Mouse (Mus musculus) kidney, postnatal 10 days (tissue): Measurements from ENCODE around the gene Ucp2.
A peak's percentile ranks its signal among the peaks of the same experiment; 100 is the strongest.

Experiments used
- DNase-seq: peaks from one replicate; pipeline ENCODE4 v3.0.0; 2021; ENCODE audit warnings: mixed read lengths

Gene Ucp2

DNA sequence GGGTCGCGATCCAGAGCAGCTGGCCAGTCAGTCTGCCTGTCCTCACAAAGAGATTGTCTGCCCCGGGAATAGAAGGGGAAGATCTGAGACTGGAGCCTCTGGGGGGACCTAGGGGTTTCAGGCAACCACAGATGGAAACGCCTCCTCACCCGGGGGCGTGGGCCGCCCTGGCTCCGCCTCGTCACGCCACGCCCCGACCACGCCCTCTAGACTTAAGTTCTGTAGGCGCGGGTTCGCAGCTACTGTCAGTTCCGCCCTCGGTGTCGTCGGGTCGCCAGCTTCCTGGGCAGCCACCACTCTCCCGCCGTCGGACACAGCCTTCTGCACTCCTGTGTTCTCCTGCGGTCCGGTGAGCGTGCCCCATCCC is at the start of gene Ucp2:
Gene Ucp2, plus strand, starts transcription at position 221 of the 367 bp plus-strand sequence.
- DNase-seq = peak; percentile 92

DNA sequence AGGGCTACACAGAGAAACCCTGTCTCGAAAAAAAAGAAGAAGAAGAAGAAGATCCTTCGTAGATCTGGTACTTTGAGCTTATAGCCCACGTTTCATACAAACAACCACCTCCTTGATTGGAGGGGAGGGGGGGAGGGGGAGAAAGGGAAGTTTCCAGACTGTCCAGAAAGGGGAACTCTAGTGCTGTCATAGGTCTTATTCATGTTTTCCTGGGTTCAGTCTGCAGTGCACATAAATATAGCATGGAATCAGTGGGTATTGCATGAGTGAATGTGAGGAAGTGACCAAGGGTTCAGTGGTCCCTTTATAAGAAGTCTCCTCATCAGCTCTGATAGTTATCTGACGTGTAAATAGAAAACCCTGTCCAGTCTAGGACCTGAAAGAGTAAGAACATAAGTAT is 49.4 kb upstream of the Ucp2 start:
- no peak for DNase-seq

DNA sequence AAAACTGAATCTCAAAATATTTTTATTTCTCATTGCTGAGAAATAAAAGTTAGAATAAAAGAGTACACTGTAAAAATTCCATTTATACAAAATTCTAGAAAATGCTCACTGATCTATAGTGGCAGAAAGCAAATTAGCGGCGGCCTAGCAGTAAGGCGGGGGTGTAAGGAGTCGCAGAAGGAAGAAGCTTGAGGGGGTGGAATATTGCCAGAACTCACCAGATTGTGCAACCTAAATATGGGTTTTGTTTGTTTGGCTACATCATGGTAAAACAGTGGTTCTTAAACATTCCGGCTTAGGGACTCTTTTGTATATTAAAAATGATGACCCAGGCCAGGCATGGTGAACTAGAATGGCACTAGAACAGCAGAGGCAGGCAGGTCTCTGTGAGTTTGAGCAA is 46.9 kb upstream of the Ucp2 start:
- no peak for DNase-seq

DNA sequence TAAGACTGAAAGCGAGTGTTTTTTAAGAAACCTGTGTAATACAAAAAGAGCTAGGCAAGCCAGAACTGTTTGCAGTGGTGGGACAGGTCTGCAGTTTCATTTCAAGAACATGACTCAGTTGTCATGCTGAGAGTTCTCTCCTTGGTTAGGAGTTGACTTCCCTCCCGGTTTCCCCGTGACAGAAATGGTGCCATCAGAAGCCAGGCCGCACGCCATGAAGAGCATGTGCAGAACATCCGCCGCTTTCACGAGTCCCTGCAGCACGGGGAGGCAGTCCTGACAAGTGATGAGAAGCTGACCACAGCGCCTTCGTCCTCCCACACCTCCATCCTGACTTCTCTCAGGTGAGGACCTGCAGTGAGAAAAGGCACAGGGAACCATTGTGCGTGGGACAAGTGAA is 44.6 kb upstream of the Ucp2 start:
- no peak for DNase-seq

DNA sequence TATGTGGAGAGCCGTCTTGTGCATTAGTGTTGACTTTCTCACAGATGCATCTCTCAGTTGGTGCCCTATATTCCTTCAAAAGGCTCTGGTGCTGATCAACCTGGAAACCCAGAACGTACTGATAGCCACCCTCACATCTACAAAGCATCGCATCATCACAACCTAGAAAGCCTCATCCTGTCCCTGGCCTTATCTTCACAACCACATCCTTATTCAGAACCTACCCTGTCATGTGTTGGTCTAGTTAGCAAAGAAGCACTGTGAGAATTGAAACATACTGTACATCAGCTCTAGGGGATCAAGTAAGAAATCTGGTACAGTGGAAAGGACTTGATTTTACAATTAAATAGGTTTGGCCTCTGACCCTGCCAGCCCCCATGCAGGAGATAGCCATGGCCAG is 44.2 kb upstream of the Ucp2 start:
- DNase-seq = no peak

DNA sequence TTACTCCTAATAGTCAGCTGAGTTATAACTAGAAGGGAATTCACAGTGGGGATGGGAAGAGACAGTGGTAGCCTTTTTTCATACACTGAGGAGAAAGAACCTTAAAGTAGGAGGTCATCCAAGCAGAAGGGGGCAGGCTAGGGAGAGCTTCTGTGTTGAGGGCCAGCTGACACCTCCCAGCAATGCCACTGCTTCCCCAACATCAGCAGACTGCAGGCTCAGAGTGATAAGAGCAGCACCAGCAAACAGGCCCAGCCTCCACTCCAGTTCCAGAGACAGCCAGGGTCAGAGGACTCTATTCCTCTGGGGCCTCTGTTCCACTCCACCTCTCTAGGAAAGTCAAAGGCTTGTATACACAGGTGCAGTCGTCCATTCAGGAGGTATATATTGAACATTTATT is 35.0 kb upstream of the Ucp2 start:
- DNase-seq = no peak

DNA sequence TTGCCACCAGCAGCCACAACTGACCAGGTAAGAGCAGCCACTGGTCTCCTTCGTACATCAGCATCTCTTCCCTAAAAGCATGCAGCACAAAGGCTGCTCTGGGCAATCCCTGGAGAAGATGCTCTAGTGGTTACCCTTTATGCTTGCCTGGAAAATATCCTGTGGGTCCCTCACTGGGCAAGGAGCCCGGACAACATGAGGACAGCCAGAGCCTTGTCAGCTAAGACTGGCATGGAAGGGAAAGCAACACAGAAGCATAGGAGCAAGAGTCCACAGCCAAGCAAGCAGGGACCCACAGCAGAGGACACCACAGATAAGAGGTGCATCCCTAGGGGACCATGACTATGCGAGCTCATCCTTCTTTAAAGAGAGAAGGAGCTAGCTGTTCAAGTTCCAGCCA is 33.3 kb upstream of the Ucp2 start:
- no peak for DNase-seq

DNA sequence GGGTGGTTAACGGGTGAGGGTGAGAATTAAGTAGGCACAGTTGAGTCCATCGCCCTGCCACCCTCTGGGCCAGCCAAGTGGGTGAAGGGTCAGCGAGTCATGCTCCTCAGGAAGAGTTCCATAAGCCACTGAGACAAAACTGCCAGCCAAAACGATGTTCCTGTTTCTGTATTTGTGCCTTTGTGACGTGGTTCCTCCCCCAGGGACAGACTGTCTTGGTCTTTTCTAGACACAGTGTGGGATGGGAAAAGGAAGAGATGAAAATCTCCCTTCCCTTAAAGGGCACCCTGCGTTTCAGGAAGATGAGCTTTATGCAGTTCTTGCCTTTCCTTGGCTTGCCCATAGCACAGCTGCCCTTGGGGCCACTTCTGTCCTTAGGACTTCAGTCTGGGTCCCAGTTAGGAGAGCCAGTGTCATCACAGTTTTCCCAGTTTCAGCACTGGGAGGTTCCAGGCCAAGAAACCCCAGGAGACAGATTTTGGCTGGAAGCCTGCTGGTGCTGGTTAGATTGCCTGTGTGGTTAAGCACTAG is 31.5 kb upstream of the Ucp2 start:
- DNase-seq = peak; percentile 72

DNA sequence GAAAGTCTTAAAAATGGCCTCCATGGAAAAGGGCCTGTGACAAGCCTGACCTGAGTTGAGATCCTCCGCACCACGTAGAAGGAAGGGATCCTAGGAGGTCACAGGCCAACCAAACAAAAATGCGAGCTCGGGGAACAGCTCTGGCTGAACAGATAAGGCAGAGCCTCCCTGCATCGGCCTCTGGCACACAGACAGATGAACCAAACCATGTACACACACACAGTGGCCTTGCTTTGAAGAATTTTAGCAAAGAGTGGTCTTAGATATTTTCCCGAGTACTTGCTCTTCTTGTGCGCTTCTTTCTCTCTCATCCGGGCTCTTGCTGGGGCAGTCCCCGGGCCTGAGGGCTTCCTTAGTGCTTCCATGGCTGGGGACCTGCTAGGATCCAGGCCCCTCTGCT is 29.9 kb upstream of the Ucp2 start:
- DNase-seq = no peak

DNA sequence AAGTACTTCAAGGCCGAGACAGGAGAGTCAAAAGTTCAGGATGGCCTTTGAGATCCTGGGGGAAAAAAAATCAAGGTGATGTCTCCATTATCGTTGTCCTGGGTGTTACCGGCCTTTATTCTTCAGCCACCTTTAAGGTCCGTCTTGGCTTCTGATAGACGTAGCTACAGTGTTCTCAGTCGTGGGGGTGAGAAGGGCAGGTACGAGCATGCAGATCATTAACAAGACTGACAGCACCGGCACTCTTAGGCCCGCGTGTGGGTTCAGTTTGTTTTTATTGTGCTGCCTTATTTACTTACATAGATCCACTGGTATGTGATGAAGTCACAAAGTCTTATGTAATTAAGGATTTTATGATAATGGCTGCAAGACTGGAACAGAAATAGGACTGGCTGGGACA is 29.4 kb upstream of the Ucp2 start:
- peak; percentile 36 for DNase-seq

DNA sequence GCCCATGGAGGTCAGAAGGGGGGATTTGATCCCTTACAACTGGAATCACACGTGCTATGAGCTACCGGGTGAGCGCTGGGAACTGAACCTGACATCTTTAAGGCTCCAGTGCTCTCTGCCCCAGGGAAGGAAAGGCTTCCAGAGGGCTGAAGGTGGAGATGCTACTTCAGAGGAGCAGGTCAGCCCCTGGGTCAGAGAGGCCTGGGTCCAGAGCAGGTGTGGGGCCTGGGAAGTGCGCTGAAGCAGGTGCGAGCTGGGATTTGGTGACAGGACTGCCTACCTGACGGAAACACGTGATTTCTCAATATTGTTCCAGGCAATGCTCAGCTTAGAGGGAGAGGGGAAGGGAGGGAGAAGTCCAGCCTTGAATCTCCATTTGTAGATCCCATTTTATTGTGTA is 28.9 kb upstream of the Ucp2 start:
- no peak for DNase-seq

DNA sequence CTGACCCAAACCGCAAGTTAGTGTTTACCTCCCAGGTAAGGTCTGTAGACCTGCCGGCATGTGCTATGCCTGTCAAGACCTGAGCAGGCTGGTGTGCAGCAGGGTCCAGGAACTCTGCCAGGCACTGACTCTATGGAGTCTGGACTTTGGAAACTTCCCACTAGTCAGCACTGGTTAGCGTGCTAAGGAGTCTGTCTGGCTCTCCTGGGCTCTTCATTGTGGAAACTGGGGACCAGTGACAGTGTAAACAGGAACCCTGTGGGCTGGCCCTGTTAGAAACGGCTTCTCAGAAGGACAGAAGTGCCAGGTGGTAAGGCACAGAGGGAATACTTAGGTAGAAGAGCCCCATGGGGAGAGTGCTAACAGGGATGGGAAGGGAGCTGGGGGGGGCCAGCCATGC is 27.9 kb upstream of the Ucp2 start:
- DNase-seq = peak; percentile 74

DNA sequence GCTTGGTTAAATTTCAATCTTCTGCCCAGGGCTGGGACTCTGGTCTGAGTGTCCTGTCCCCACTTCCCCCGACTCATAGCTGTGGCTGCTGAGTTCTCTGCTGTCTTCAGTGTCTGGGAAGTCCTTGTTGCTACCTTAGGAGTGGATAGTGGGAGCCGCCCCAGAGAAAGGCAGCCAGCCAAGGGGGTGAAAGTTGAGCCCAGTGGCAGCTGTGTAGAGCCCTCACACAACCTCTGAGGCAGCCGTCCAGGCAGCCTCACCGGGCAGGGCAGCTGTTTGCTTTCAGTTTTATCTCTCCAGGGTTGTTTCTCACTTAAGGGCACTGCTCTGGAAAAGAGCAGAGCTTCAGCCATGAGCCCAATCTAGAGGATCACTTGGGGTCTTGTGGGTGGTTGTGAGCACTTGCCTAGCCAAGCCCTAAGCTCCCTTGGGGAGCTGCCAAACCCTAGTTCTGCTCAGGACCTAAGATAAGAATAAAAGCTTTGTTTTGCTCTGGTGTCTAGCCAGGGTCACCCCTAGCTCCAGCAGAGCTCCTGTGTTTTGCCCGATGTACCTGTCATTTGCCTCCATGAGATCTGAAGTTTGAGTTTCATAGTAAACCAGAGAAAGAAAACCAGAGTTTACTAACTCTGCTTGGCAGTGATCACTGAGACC is 27.4 kb upstream of the Ucp2 start:
- peak; percentile 90 for DNase-seq

DNA sequence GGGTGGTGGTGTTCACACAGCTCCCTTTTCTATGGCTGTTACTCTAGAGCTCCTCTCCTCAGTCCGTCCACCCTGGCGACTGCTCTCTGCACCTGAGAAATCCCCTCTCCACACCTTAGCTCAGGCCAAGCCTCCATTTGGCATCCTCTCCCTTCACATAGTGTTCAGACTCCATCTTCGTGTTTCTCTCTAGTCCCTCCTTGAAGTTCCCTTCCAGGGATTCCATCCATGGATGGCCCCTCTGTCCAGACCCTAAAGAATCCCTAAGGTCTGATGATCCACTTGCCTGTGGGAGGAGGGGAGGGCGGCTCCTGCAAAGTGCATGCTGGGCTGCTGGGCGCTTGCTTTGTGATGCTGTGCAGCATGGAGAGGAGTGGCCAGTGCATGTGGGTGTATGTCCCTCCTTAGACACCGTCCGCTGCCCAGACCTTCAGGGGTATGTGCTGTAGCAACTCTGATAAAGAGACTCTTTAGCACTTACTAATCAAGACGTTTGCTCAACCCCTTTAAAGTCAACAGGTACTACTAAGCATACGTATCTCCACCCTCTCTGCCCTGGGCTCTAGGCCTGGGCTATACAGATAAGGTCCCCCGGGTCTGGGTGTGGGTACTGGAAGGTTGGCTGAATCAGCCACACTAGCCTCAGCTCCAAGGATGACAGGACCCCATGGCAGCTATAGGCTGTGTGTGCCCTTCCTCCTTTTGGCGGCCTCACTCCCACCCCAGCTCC is 26.2 kb upstream of the Ucp2 start:
- DNase-seq = no peak

DNA sequence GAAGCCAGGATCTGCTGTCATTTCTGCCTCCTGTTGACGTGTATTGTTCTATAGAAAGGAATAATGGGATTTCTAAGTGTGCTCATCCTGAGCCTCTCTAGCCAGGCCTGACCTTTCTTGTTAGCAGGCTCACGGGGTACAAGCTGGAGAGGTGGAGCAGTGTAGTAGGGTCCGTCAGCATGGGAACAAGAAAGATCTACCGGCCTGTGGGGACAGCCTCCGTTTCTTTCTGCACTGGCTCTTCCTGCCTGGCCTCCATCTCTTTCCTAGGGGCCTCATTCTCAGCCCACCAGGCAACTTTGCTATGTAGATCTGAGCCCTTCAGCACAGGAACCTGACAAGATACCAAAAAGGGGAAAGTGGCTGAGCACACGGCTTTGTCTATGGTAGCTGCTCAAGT is 24.4 kb upstream of the Ucp2 start:
- DNase-seq = no peak

DNA sequence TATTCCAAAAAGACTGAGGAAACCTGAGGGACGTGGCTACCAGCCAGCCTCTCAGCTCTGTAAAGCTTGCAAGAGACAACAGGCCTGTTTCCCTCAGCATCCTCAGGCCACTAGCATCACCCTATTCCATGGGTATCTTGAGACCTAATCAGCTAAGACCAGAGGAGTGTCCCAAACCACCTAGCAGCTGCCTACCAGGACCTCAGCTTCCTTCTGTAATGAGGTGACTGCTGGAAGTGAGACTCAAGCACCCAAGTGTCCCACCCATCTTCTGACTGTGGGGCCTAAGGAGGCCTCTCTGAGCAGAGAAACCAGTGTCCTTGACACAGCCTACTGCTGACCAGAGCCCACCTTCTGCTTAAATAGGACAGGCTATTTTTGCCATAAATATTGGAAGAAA is 23.6 kb upstream of the Ucp2 start:
- no peak for DNase-seq

DNA sequence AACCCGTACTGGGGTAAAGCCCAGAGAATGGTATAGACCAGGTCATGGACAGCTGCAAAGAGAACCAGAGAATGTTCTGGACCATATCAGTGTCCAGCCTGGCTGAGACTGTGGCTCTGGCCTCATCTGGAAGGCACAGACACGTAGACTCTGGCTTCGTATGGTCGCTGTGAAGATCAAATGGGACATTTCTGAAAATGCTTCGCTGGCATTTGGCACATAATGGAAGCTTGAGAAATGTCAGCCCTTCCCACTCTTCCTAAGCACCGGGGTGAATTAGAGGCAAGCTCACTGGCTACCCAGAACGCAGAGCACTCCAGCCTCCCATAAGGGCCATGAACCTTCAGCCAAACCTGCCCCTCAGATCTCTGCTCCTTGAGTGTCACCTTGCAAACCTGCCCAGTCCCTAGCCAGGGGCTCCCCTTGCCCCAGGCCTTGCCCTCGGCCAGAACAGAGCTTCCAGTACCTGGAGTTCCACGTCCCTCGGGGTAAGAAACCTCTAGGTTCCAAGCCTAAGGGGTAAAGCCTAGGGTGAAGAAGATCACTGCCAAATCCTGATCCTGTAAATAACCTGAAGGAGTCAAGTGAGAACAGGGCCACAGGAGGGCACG is 22.2 kb upstream of the Ucp2 start:
- DNase-seq = no peak

DNA sequence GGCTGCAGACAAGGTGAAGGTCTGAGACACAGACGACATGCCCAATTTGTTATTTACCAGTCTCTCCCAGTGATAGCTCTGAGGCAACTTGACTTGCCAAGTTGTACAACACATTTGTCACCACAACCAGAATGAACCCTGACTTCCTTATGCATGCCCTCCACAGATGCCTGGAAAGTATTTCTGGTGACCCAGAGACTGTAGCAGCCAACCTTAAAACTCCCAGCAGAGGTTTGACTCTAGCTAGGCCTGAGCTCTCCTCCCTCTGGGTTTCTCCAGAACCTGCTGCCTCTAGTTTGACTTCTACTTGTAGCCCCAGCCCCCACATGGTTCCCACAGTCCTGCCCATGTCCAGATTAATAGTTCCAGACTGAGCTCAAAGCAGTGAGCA is 21.7 kb upstream of the Ucp2 start:
- no peak for DNase-seq

DNA sequence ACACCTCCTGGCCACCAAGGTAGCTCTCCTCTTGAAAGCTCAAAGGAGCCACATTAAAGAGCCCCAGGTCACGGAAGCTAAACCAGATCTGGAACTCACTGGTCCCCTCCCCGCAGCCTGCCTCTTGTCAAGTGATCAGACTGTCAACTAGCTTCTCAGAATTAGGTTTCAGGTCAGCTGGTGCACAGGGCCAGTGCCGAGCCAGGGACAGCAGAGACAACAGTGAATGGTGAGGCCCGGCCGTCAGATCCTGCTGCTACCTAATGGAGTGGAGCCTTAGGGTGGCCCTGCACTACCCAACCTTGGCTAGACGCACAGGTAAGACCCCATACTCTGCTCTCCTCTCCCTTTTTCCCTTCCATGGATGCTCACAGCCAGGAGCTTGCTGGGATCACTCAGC is 20.4 kb upstream of the Ucp2 start, which contains the start of gene Ucp3:
Gene Ucp3, plus strand, starts transcription at position 214 of the 400 bp plus-strand sequence.
- no peak for DNase-seq

DNA sequence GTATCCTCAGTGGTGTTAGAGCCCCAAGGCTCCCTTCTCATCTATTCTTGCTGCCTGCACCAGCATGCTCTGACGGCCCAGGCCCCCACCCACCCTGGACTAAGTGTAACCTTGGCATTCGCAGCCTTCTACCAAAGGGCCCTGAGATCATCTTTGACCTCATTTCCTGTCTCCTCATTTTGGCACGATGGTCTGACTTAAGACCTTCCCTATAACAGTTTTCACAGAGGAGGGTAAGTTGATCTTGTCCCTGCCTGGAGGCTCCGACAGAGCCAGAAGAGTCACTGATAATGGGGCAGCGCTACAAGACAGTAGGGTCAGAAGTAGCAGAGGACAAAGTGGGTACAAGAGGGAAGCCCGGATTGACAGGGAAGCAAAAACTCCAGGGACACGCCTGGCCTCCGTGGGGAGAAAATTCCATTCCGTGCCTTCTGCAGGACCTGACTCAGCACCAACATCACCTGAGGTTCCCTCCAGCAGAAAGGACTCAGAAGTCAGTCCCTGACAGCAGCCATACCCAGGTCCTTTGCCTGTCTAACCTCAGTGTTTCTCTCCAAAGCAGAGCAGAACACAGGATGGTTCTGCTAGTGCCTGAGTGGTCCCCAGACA is 19.2 kb upstream of the Ucp2 start:
- DNase-seq = no peak

DNA sequence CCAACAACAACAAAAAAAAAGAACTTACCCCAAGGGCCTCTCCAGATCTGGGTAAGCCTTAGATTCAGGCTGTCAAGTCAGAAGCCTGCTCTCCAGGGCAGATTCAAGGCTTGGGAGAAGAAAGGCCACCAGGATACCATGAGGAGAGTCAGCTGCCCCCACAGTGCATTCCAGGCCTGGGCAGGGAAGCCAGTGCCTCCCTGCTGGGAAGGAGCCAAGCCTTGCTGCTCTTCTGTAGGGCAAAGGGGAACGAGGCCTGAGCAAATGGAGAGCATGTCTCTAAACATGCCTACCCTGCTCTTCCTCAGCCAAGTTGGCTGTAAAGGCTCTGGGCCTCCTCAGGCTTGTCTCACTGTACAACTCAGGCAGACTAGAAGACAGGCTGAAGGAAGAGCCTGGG is 18.5 kb upstream of the Ucp2 start:
- DNase-seq = peak; percentile 78

DNA sequence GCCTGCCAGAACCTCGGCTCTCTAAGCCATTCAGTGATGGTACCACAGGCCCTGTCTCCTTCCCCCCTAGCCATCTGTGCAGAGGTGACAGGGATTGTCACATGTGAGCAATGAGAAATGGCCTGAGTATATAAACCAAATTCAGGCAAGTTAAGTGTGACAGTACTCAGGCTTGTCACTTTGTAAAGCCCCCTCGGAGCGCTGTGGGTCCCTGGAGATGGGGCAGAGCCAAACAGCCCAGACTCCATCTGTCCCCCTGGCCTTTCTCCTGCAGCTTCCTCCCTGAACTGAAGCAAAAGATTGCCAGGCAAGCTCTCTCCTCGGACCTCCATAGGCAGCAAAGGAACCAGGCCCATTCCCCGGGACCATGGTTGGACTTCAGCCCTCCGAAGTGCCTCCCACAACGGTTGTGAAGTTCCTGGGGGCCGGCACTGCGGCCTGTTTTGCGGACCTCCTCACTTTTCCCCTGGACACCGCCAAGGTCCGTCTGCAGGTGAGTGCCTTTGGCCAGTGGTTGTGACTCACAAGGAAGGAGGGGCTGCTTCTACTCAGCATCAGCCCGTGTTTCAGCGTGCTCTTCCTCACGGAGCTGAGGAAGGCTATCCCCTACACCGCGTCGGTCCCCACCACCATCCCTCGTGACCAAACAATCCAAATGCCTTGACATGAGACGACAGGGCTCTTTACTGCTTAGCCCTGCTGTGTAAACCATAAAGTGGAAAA is 13.9 kb upstream of the Ucp2 start:
- no peak for DNase-seq

DNA sequence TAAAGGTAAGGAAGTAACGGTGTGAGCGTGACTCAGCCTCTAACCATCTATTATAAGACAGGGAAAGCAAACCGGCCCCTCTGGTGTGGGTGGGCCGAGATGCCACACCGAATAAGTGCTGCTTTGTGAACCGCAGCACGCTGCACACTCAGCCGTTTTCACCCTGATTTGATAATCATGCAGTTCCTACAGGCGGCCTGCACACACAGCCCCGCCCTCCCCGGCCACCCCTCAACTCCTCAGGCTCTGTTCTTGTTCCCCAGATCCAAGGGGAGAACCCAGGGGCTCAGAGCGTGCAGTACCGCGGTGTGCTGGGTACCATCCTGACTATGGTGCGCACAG is 13.3 kb upstream of the Ucp2 start:
- peak; percentile 54 for DNase-seq
